Mouse (Mus musculus): ENCODE measurements around the gene Cntf. TPM values are rescaled to one million over a fixed set of nuclear protein-coding genes. Genes with fewer than 3 reads are reported as not detected.

Gene Cntf
- polyA plus RNA-seq, 1 experiment from 2014 or later = not detected

Other genes with a start within 250 kb of the Cntf start
- gene Fam111a, start 219.9 kb downstream of the Cntf start, polyA plus RNA-seq (2014; fragmentation: Nextera tagmentation; extraction: Ambion mirVana) = 4.5 and 8.3 TPM in 2 replicates
- gene Gm4952, start 165.7 kb downstream of the Cntf start, polyA plus RNA-seq (2014; fragmentation: Nextera tagmentation; extraction: Ambion mirVana) = 0.12 TPM in 1 of 2 replicates, not detected in the other
- not detected in 2 replicates for gene Glyat, start 132.3 kb downstream of the Cntf start, polyA plus RNA-seq (2014; fragmentation: Nextera tagmentation; extraction: Ambion mirVana)
- not detected in 2 replicates for gene Olfr1442, start 95.2 kb downstream of the Cntf start, polyA plus RNA-seq (2014; fragmentation: Nextera tagmentation; extraction: Ambion mirVana)
- not detected in 2 replicates for gene Olfr1443, start 87.5 kb downstream of the Cntf start, polyA plus RNA-seq (2014; fragmentation: Nextera tagmentation; extraction: Ambion mirVana)
- not detected in 2 replicates for gene Keg1, start 69.8 kb downstream of the Cntf start, polyA plus RNA-seq (2014; fragmentation: Nextera tagmentation; extraction: Ambion mirVana)
- gene Zfp91, start 30.5 kb upstream of the Cntf start, polyA plus RNA-seq (2014; fragmentation: Nextera tagmentation; extraction: Ambion mirVana) = 10.6 and 15.3 TPM in 2 replicates
- gene Lpxn, start 30.6 kb upstream of the Cntf start, polyA plus RNA-seq (2014; fragmentation: Nextera tagmentation; extraction: Ambion mirVana) = 0.46 and 1.3 TPM in 2 replicates
- gene Gm5244, start 81.0 kb upstream of the Cntf start, polyA plus RNA-seq (2014; fragmentation: Nextera tagmentation; extraction: Ambion mirVana) = not detected in 2 replicates
- not detected in 2 replicates for gene Olfr1444, start 91.7 kb upstream of the Cntf start, polyA plus RNA-seq (2014; fragmentation: Nextera tagmentation; extraction: Ambion mirVana)
- not detected in 2 replicates for gene Olfr1445, start 118.2 kb upstream of the Cntf start, polyA plus RNA-seq (2014; fragmentation: Nextera tagmentation; extraction: Ambion mirVana)
- gene Olfr1446, start 127.9 kb upstream of the Cntf start, polyA plus RNA-seq (2014; fragmentation: Nextera tagmentation; extraction: Ambion mirVana) = not detected in 2 replicates
- gene Olfr1447, start 138.1 kb upstream of the Cntf start, polyA plus RNA-seq (2014; fragmentation: Nextera tagmentation; extraction: Ambion mirVana) = not detected in 2 replicates
- not detected in 2 replicates for gene Olfr1448, start 158.8 kb upstream of the Cntf start, polyA plus RNA-seq (2014; fragmentation: Nextera tagmentation; extraction: Ambion mirVana)
- not detected in 2 replicates for gene Olfr1449, start 165.2 kb upstream of the Cntf start, polyA plus RNA-seq (2014; fragmentation: Nextera tagmentation; extraction: Ambion mirVana)
- gene Olfr1450, start 184.6 kb upstream of the Cntf start, polyA plus RNA-seq (2014; fragmentation: Nextera tagmentation; extraction: Ambion mirVana) = not detected in 2 replicates
- not detected in 2 replicates for gene Olfr1451, start 229.4 kb upstream of the Cntf start, polyA plus RNA-seq (2014; fragmentation: Nextera tagmentation; extraction: Ambion mirVana)